Mouse (Mus musculus) CD4-positive, CD25-positive, alpha-beta regulatory T cell, adult 4 months (primary cell): Measurements from ENCODE around the gene Egr2. TPM values are rescaled to one million over a fixed set of nuclear protein-coding genes. Genes with fewer than 3 reads are reported as not detected.

Experiments used
- ATAC-seq: one replicate; pipeline ENCODE4 v1.8.0; 2017
- polyA plus RNA-seq, 2 experiments: library from polyadenylated mRNA; unstranded; fragments of 100-300 nt; shearing (Covaris generic); gene quantifications; one replicate each; pipeline ENCODE4 v1.2.1; 2017

The Egr2 gene
- polyA plus RNA-seq, 2 experiments from 2014 or later = 49.2 to 69.1 TPM

- no peak for ATAC-seq
Measured at GRCm38 (mm10) chr10:67538585-67539400, 3.5 kb downstream of the Egr2 start.

- no peak for ATAC-seq
Measured at GRCm38 (mm10) chr10:67539401-67539730, 4.1 kb downstream of the Egr2 start.

GRCm38 (mm10) chr10:67540591-67540990, 5.3 kb downstream of the Egr2 start:
- ATAC-seq = no peak

- ATAC-seq = no peak
Measured at GRCm38 (mm10) chr10:67547850-67548260, 12.6 kb downstream of the Egr2 start.

GRCm38 (mm10) chr10:67548261-67548854, 13.1 kb downstream of the Egr2 start:
- peak; percentile 61 for ATAC-seq

- ATAC-seq = peak; percentile 79
Measured at GRCm38 (mm10) chr10:67548877-67549731, 13.8 kb downstream of the Egr2 start, which contains the start of gene Ado. Ado (minus strand) TSS chr10:67548955.

- no peak for ATAC-seq
Measured at GRCm38 (mm10) chr10:67558053-67558452, 22.8 kb downstream of the Egr2 start.

GRCm38 (mm10) chr10:67559765-67560394, 24.6 kb downstream of the Egr2 start:
- ATAC-seq = no peak

GRCm38 (mm10) chr10:67561185-67561584, 25.9 kb downstream of the Egr2 start:
- no peak for ATAC-seq

GRCm38 (mm10) chr10:67564509-67564908, 29.2 kb downstream of the Egr2 start:
- no peak for ATAC-seq

GRCm38 (mm10) chr10:67566104-67566503, 30.8 kb downstream of the Egr2 start:
- peak; percentile 97 for ATAC-seq

GRCm38 (mm10) chr10:67569539-67569938, 34.3 kb downstream of the Egr2 start:
- no peak for ATAC-seq

- peak; percentile 20 for ATAC-seq
Measured at GRCm38 (mm10) chr10:67571443-67571842, 36.2 kb downstream of the Egr2 start.

- no peak for ATAC-seq
Measured at GRCm38 (mm10) chr10:67573310-67573709, 38.0 kb downstream of the Egr2 start.

GRCm38 (mm10) chr10:67579830-67580229, 44.6 kb downstream of the Egr2 start:
- ATAC-seq = no peak

GRCm38 (mm10) chr10:67581698-67582285, 46.5 kb downstream of the Egr2 start:
- ATAC-seq = peak; percentile 34

- peak; percentile 95 for ATAC-seq
Measured at GRCm38 (mm10) chr10:67585873-67586610, 50.8 kb downstream of the Egr2 start.
